Mouse (Mus musculus) activated CD4-positive, CD25-positive, alpha-beta regulatory T cell, adult 4 months (primary cell): ENCODE results near the gene Trpc2. TPM values are rescaled to one million over a fixed set of nuclear protein-coding genes. Genes with fewer than 3 reads are reported as not detected.

Experiments
- ATAC-seq: one replicate; pipeline ENCODE4 v1.8.0; 2017
- polyA plus RNA-seq, 2 experiments: library from polyadenylated mRNA; unstranded; fragments of 100-300 nt; shearing (Covaris generic); gene quantifications; one replicate each; pipeline ENCODE4 v1.2.1; 2017

The Trpc2 gene
- polyA plus RNA-seq, 2 experiments from 2014 or later, result 0.27 to 0.45 TPM

DNA sequence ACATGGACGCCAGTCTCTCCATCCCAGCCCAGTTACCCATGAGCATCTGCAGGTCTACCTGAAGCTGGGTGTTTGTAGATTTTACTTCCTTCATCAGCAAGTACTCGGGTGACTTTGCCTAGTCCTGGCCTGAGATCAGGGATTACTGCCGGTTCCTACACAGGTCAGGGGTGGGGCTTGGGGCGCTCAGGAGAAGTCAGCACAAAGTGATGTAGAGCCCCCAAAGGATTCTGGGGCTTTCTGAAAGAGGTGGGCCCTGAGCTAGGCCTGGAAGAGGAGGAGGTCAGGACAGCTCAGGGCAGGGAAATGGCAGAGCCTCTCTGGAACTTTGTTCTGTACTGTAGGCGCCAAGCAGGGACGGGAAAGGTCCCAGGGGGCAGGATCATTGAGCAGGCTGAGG is 19.8 kb downstream of the Trpc2 start:
- no peak for ATAC-seq

DNA sequence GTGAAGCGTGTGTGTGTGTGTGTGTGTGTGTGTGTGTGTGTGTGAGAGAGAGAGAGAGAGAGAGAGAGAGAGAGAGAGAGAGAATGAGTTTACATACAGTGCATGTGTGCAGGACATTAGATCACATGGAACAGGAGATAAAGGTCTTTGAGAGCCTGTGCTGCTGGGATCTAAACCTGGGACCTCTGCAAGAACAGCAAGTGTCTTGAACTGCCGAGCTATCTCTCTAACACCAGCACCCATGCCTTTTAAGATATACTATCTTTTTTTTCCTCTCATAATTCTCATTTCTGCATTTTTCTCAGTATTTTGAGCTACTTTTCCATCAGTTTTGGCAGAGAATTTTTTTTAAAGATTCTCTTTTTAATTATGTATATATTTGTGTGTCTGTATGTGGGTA is 20.6 kb downstream of the Trpc2 start:
- no peak for ATAC-seq

DNA sequence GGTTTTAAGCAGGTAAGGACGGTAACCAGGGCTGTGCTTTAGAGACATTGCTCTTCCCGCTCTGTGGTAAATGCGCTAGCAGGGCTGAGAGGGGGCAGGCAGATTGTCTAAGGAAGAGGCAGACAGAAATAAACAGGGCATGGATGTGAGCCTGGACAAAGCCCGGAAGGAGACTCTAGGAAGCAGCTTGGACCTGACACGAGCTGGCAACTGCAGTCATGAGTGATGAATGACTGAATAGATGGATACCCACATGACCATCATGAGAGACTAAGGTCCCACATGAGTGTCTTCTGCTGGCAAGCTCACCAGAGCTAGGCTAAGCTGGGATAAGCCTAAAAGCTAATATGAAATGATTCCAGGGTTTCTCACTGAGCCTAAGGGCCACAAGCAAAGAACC is 21.2 kb downstream of the Trpc2 start:
- no peak for ATAC-seq

DNA sequence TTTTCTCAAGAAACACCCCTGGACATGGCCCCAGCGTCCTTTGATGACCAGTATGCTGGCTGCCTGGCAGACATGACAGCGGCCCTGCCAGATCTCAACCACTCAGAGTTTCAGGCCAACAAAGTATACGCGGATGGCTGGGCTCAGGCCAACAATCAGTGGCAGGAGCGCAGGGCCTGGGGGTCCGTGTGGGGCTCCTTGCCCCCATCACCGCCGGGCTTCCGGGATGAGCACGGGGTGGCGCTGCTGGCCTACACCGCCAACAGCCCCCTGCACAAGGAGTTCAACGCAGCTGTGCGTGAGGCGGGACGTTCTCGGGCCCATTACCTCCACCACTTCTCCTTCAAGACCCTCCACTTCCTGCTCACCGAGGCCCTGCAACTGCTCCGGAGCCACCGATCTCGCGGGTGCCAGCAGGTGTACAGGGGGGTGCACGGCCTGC is 23.8 kb downstream of the Trpc2 start:
- no peak for ATAC-seq

DNA sequence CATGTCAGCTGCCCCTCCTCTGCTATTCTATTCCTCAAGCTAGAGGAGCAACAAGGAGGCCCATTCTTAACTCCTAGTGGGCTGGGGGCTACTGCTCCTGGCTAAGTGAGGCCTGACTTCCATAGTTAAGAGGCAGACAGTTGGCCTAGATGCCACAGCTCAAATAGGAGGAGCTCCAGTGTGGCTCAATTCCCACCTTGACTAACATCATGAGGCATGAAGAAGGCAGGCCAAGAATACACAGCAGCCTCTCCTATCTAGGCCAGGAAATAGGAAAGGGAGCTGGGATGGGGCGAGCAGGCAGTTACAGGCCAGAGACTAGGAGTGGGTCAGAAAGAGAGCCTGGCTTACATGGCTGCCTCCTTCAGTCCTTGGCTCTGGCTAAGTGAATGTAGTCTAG is 25.3 kb downstream of the Trpc2 start:
- no peak for ATAC-seq

DNA sequence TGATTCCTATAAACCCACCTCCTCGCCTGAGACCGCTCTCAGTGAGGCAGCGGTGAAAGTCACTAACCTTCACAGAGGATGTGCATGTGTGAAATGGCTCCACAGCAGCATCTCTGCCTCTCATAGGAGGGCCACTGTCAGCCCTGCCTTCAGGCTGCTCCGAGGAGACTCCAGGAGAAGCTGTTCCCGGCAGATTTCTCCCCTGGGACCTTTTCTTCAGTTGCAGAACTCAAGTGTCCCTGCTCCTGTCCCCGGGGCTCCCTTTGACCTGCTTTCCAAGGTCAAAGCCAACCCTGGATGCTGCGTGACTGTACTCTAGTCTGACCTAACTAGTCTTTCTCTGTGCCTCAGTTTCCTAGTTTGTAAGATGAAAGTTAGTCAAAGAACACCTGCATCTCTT is 26.3 kb downstream of the Trpc2 start, which contains the start of gene Art5:
TSS of gene Art5 (minus strand) at position 319 of the 400 bp plus-strand sequence.
- ATAC-seq, result no peak

DNA sequence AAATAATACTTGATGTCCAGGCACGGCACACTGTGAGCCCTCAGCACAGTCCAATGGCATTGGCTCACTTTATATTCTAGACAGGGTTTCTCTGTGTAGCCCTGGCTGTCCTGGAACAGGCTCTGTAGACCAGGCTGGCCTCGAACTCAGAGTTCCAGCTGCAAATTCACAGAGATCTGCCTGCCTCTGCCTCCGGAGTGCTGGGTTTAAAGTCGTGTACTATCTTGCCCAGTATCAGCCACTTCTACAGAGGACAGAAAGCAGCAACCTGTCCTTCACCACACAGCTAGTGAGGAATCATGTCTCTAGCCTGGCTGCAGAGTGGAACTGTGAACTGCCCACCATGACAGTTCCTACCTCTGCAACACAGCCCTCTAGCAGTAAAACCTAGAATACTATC is 26.8 kb downstream of the Trpc2 start:
- ATAC-seq, result no peak

DNA sequence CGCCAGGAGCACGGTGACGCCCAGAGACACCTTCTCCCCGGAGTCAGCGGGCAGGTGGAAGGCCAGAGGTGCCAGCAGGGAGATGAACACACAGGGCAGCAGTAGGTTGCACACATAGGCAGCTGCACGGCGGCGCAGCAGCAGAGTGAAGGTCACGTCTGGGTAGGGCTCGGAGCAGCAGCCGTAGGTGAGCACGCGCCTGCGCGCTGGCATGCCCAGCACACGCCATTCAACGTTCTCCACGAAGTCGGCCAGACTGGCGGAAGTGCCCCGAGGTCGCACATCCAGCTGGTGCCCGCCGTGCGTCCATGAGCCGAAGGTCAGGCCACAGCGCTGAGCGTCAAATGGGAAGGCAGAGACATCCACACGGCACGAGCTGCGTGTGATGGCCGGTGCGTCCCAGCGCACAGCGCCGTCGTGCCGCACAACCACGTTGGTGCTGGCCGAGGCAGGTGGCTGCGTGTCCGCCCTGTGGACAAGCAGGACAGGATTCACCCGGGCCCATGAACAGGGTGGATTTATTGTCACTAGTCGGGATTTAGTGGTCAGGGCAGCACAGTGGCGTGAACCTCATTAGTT is 30.3 kb downstream of the Trpc2 start:
- no peak for ATAC-seq

DNA sequence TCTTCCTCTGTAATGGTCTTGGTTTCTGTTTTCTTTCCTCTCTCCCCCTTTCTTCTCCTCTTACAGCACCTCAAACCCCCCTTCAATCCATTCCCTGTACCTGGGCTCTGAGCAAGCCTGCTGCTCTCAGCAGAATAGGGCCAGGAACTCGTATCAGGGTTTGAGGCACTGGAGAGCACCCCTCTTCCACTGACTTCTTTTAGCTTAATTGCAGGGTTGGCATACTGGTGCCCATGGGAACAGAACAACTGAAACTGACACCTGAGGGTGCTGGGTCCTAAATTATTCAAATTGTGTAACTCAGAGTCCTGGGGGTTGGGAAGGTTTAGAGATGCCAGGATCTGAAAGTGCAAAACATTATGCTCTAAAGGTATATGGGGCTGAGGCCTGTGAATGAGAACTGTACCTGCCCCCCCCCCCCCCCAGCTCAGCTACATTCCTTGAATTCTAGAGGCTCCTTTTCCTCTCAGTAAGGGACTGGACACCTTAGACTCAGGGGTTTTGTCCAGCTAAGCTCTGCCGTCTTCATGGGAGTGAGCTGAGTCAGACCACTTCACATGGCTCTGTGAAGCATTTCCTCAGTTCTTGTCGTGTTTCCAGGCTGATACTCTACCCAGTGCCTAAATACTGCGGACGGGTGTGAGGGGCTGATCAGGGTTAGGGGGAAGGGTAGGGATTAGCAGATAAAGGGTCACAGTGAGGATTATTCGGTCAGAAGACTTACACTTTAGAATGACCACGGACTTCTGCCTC is 33.8 kb downstream of the Trpc2 start, which contains the start of gene Chrna10:
TSS of gene Chrna10 (minus strand) at position 250 of the 753 bp plus-strand sequence.
- ATAC-seq, result no peak

DNA sequence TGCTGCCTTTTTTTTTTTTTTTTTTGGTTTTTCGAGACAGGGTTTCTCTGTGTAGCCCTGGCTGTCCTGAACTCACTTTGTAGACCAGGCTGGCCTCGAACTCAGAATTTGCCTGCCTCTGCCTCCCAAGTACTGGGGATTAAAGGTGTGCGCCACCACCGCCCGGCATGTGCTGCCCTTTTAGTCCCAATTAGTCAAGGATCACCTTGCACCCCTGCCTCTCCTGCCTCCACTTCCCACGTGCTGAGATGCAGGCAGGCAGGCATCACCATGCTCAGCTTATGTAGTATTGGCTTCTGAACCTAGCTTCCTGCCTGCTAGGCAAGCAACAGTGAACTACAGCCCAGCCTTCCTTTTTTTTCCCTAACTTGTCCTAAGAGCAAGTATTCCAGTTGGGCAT is 34.5 kb downstream of the Trpc2 start:
- ATAC-seq, result no peak

DNA sequence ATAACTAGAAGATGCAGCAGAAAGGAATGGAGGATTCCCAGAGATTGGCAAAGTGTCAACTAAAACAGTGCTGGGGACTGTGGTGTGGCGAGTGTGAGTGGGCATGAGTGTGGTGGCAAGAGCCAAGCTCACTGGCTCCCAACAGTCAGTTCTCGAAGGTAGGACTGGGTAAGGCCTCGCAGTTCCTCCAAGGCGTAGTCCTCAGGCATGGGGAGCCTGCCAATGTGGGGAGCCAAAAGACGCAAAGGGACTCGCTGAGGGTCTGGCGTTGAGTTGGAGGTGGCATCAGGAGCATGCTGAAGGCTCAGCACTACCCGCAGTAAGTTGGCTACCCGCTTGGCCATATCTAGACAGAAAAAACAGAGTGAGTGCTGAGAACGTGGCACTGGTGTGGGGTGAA is 37.4 kb downstream of the Trpc2 start:
- no peak for ATAC-seq

DNA sequence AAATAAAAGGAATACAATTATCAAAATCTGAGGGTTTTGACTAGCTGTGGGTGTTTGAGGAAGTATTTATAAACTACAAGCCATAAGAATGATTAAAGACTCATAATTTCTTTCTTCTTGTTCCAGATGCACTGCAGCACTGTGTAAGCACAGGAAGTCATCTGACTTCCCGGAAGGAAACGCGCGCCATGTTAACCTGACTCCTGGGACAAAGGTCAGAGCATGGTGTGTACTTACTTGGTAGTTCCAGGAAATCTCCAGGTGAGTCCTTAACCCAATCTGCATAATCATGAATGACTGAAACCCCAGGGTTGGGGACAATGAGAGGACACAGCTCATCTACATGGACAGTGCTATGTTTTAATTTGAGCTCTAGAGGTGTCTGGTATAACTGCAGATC is 49.5 kb downstream of the Trpc2 start:
- ATAC-seq, result no peak

DNA sequence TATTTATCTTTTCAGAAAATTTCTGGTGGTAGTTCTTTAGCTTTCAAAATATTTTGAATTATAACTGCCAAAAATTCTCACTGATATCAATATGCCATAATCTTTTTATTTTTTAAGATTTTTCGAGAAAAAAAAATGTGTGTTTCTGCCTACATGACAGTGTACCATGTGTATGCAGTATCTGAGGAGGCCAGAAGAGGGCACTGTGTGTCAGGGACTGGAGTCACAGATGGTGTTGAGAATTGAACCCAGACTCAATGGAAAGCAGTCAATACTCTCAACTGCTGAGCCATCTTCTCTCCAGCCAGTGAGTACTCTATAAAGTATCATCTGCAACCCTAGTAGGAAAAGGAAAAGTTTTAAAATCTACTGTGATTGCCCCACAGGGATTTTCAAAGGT is 54.5 kb downstream of the Trpc2 start:
- no peak for ATAC-seq

DNA sequence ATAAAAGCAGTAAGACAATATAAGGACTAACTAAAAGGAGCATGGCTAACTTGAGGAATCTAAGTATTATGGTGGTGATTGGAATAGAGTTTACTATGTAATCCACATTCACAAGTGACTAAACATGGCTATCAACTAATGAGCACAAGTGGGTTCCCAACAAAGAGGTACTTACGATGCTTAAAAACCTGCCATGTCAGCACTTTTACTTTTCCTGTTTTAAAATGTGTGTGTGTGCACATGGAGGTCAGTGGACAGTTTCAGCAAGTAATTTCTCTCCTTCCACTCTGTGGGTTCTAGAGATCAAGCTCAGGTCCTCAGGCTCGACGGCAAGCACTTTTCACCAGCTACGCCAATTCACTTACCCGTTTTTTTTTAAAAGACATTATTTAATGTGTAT is 55.0 kb downstream of the Trpc2 start:
- no peak for ATAC-seq

Other genes with a start within 250 kb of the Trpc2 start
- 1 to 10 TPM; 1.5 to 2.6 TPM for gene Inppl1, start 244.9 kb upstream of the Trpc2 start, polyA plus RNA-seq
- not detected for gene Folr2, start 225.9 kb upstream of the Trpc2 start, polyA plus RNA-seq
- gene Anapc15, start 219.4 kb upstream of the Trpc2 start, polyA plus RNA-seq, result 10 to 100 TPM; 47.2 to 61.9 TPM
- not detected for gene Folr1, start 212.3 kb upstream of the Trpc2 start, polyA plus RNA-seq
- 100 to 1,000 TPM; 127 to 131 TPM for gene Lamtor1, start 177.2 kb upstream of the Trpc2 start, polyA plus RNA-seq
- gene Tomt, start 176.8 kb upstream of the Trpc2 start, polyA plus RNA-seq, result under 1 TPM in 1 of 2 experiments, not detected in 1; 0.46 TPM
- gene Lrrc51, start 149.2 kb upstream of the Trpc2 start, polyA plus RNA-seq, result 1 to 10 TPM; 1.8 to 2.0 TPM
- 10 to 100 TPM; 59.1 to 76.8 TPM for gene Numa1, start 149.0 kb upstream of the Trpc2 start, polyA plus RNA-seq
- gene Il18bp, start 64.4 kb upstream of the Trpc2 start, polyA plus RNA-seq, result 1 to 10 TPM; 5.2 to 8.0 TPM
- 10 to 100 TPM; 19.5 to 20.2 TPM for gene Rnf121, start 17.6 kb upstream of the Trpc2 start, polyA plus RNA-seq
- gene Xndc1, start 17.6 kb upstream of the Trpc2 start, polyA plus RNA-seq, result 10 to 100 TPM; 14.4 to 15.2 TPM
- gene Xntrpc, start 17.4 kb upstream of the Trpc2 start, polyA plus RNA-seq, result under 1 TPM in 1 of 2 experiments, not detected in 1; 0.83 TPM
- gene Art1, start 18.6 kb downstream of the Trpc2 start, polyA plus RNA-seq, result not detected
- under 1 TPM in 1 of 2 experiments, not detected in 1; 0.21 TPM for gene Art5, start 26.4 kb downstream of the Trpc2 start, polyA plus RNA-seq
- gene Chrna10, start 33.7 kb downstream of the Trpc2 start, polyA plus RNA-seq, result not detected
- gene Nup98, start 127.1 kb downstream of the Trpc2 start, polyA plus RNA-seq, result 10 to 100 TPM; 33.8 to 33.9 TPM
- 10 to 100 TPM; 47.6 to 62.3 TPM for gene Pgap2, start 127.1 kb downstream of the Trpc2 start, polyA plus RNA-seq
- 100 to 1,000 TPM; 179 to 195 TPM for gene Rhog, start 172.9 kb downstream of the Trpc2 start, polyA plus RNA-seq
- 10 to 100 TPM; 39.4 to 46.8 TPM for gene Stim1, start 184.7 kb downstream of the Trpc2 start, polyA plus RNA-seq